Mouse (Mus musculus): ENCODE results near the gene Ccdc154. TPM values are rescaled to one million over a fixed set of nuclear protein-coding genes. Genes with fewer than 3 reads are reported as not detected.

Gene Ccdc154
- total and polyA plus RNA-seq, 3 experiments: 0.12 to 0.19 TPM; not detected in 1

- H3K4me3 ChIP-seq (ENCODE audit: control insufficient read depth in 1 of 2, insufficient read depth in 1 of 2, low read depth in 2 of 2, low read length in 2 of 2): peak within 1 kb of the TSS; percentile 77 to 85
- DNase-seq (ENCODE audit: low read depth, low spot score): peak; percentile 96
- peak within 1 kb of the TSS; percentile 87 for H3K9ac ChIP-seq (ENCODE audit: control insufficient read depth, low read depth, low read length, poor library complexity, severe bottlenecking)
- peak within 1 kb of the TSS; percentile 88 for H3K27ac ChIP-seq (ENCODE audit: control insufficient read depth, low read depth, low read length)
- H3K4me1 ChIP-seq (ENCODE audit: control insufficient read depth in 1 of 2, insufficient read depth in 2 of 2, low read length in 2 of 2): peaks cover 0 to 13% of the 10 kb centered on the region in 2 experiments; a peak in 2 of 4 replicates
- no peaks in the 10 kb centered on the region for H3K9me3 ChIP-seq (replicated peaks; ENCODE audit: insufficient read depth, low read length)
- peaks cover 0 to 3% of the 10 kb centered on the region in 2 experiments; a peak in 2 of 4 replicates for H3K27me3 ChIP-seq (ENCODE audit: control insufficient read depth in 1 of 2, insufficient read depth in 2 of 2, low read length in 2 of 2)
- TF ChIP-seq POLR2A (IDR thresholded peaks at IDR 0.05; ENCODE audit: control insufficient read depth in 1 of 2, insufficient read depth in 1 of 2, low read depth in 1 of 2, low read length in 2 of 2, poor library complexity in 1 of 2) (peak; percentile 50 to 92; a peak in 3 of 4 replicates), MXI1 (IDR thresholded peaks at IDR 0.05; ENCODE audit: low read depth, low read length) (peak; percentile 99), ELF1 (IDR thresholded peaks at IDR 0.05; ENCODE audit: low read depth, low read length) (no peak), TBP (IDR thresholded peaks at IDR 0.05; ENCODE audit: low read depth, low read length) (peak; percentile 46; the same call in 1 of the 2 replicates), SIN3A (IDR thresholded peaks at IDR 0.05; ENCODE audit: low read length) (peak; percentile 95), BHLHE40 (IDR thresholded peaks at IDR 0.05; ENCODE audit: borderline replicate concordance, low read depth, low read length) (peak; percentile 82), ZC3H11A (IDR thresholded peaks at IDR 0.05; ENCODE audit: low read depth, low read length) (peak; percentile 88), GABPA (IDR thresholded peaks at IDR 0.05; ENCODE audit: low read depth, low read length) (no peak), ETS1 (IDR thresholded peaks at IDR 0.05; ENCODE audit: low read depth, low read length) (no peak; the same call in 1 of the 2 replicates), MAX (IDR thresholded peaks at IDR 0.05; ENCODE audit: low read length) (peak; percentile 94), ZMIZ1 (IDR thresholded peaks at IDR 0.05; ENCODE audit: low read depth, low read length) (peak; percentile 71; the same call in 1 of the 2 replicates), CHD1 (IDR thresholded peaks at IDR 0.05; ENCODE audit: low read depth, low read length) (no peak), MYC (IDR thresholded peaks at IDR 0.05; ENCODE audit: low read depth, low read length) (peak; percentile 97), USF1 (IDR thresholded peaks at IDR 0.05; ENCODE audit: low read depth, low read length) (peak; percentile 47; the same call in 1 of the 2 replicates), NRF1 (IDR thresholded peaks at IDR 0.05; ENCODE audit: insufficient read depth, low read depth, low read length, poor library complexity, severe bottlenecking) (peak; percentile 91), MEF2A (IDR thresholded peaks at IDR 0.05; ENCODE audit: extremely low read depth, insufficient replicate concordance, low read depth, low read length, poor library complexity, severe bottlenecking) (no peak), NELFE (IDR thresholded peaks at IDR 0.05; ENCODE audit: low read depth, low read length) (peak; percentile 90), POLR2AphosphoS2 (IDR thresholded peaks at IDR 0.05; ENCODE audit: low read length) (peak; percentile 89), HCFC1 (IDR thresholded peaks at IDR 0.05; ENCODE audit: low read depth, low read length) (peak; percentile 82), POLR2AphosphoS5 (IDR thresholded peaks at IDR 0.05; ENCODE audit: borderline replicate concordance, low read depth, low read length) (no peak)
- H3K79me2 ChIP-seq (ENCODE audit: control insufficient read depth, insufficient read depth, low read length, poor library complexity): peaks cover 11% of the 10 kb centered on the region
- peaks cover 2 to 4% of the 10 kb centered on the region in 2 experiments; a peak in 2 of 4 replicates for H3K36me3 ChIP-seq (ENCODE audit: control insufficient read depth in 1 of 2, insufficient read depth in 2 of 2, low read length in 2 of 2)
Measured at GRCm38 (mm10) chr17:25115664-25116432, 46.4 kb upstream of the Ccdc154 start, which contains the start of gene Telo2. Gene Telo2, minus strand, starts transcription at chr17:25115967.
